Mouse (Mus musculus): ENCODE data around the gene Pcgf3. TPM values are rescaled to one million over a fixed set of nuclear protein-coding genes. Genes with fewer than 3 reads are reported as not detected.

The Pcgf3 gene
- total RNA-seq, 2 experiments from 2014 or later: 2.5 to 7.7 TPM

- no peak for ATAC-seq (replicated peaks; ENCODE audit: low FRiP score, poor library complexity, severe bottlenecking)
Observed at GRCm38 (mm10) chr5:108547636-108548035, 86.6 kb downstream of the Pcgf3 start.

- no peak for ATAC-seq (replicated peaks; ENCODE audit: low FRiP score, poor library complexity, severe bottlenecking)
Observed at GRCm38 (mm10) chr5:108549137-108549488, 88.1 kb downstream of the Pcgf3 start.

- ATAC-seq (replicated peaks; ENCODE audit: low FRiP score, poor library complexity, severe bottlenecking): no peak
Observed at GRCm38 (mm10) chr5:108549489-108550206, 88.6 kb downstream of the Pcgf3 start, which contains the start of gene Cplx1. Gene Cplx1 (minus strand): TSS chr5:108550024.

- ATAC-seq (replicated peaks; ENCODE audit: low FRiP score, poor library complexity, severe bottlenecking): no peak
Observed at GRCm38 (mm10) chr5:108550207-108550594, 89.2 kb downstream of the Pcgf3 start.

GRCm38 (mm10) chr5:108554041-108554440 lies 93.0 kb downstream of the Pcgf3 start:
- ATAC-seq (replicated peaks; ENCODE audit: low FRiP score, poor library complexity, severe bottlenecking): no peak

Other genes starting within 250 kb of the Pcgf3 start
- gene Dr1, start 192.3 kb upstream of the Pcgf3 start, total RNA-seq (2015; ENCODE audit: low replicate concordance): 28.6 and 29.2 TPM in 2 replicates
- gene Dr1, start 192.3 kb upstream of the Pcgf3 start, total RNA-seq (2017; ENCODE audit: low replicate concordance): 18.4 and 30.2 TPM in 2 replicates
- 0.19 and 2.3 TPM in 2 replicates for gene Pigg, start 148.6 kb upstream of the Pcgf3 start, total RNA-seq (2015; ENCODE audit: low replicate concordance)
- 2.0 and 2.7 TPM in 2 replicates for gene Pigg, start 148.6 kb upstream of the Pcgf3 start, total RNA-seq (2017; ENCODE audit: low replicate concordance)
- not detected in 2 replicates for gene Gm42517, start 93.3 kb upstream of the Pcgf3 start, total RNA-seq (2015; ENCODE audit: low replicate concordance)
- gene Gm42517, start 93.3 kb upstream of the Pcgf3 start, total RNA-seq (2017; ENCODE audit: low replicate concordance): 0.28 and 0.60 TPM in 2 replicates
- not detected in 2 replicates for gene Pde6b, start 72.8 kb upstream of the Pcgf3 start, total RNA-seq (2015; ENCODE audit: low replicate concordance)
- gene Pde6b, start 72.8 kb upstream of the Pcgf3 start, total RNA-seq (2017; ENCODE audit: low replicate concordance): not detected in 2 replicates
- 69.9 and 81.5 TPM in 2 replicates for gene Atp5k, start 26.8 kb upstream of the Pcgf3 start, total RNA-seq (2015; ENCODE audit: low replicate concordance)
- 31.2 and 92.7 TPM in 2 replicates for gene Atp5k, start 26.8 kb upstream of the Pcgf3 start, total RNA-seq (2017; ENCODE audit: low replicate concordance)
- gene Mfsd7a, start 12.3 kb upstream of the Pcgf3 start, total RNA-seq (2015; ENCODE audit: low replicate concordance): 1.0 and 1.5 TPM in 2 replicates
- gene Mfsd7a, start 12.3 kb upstream of the Pcgf3 start, total RNA-seq (2017; ENCODE audit: low replicate concordance): 0.43 TPM in 1 of 2 replicates, not detected in the other
- gene Cplx1, start 88.8 kb downstream of the Pcgf3 start, total RNA-seq (2015; ENCODE audit: low replicate concordance): not detected in 2 replicates
- gene Cplx1, start 88.8 kb downstream of the Pcgf3 start, total RNA-seq (2017; ENCODE audit: low replicate concordance): not detected in 2 replicates
- gene Gak, start 168.5 kb downstream of the Pcgf3 start, total RNA-seq (2015; ENCODE audit: low replicate concordance): 24.8 and 36.8 TPM in 2 replicates
- 25.4 and 31.9 TPM in 2 replicates for gene Gak, start 168.5 kb downstream of the Pcgf3 start, total RNA-seq (2017; ENCODE audit: low replicate concordance)
- gene Tmem175, start 168.5 kb downstream of the Pcgf3 start, total RNA-seq (2015; ENCODE audit: low replicate concordance): 3.1 and 12.5 TPM in 2 replicates
- gene Tmem175, start 168.5 kb downstream of the Pcgf3 start, total RNA-seq (2017; ENCODE audit: low replicate concordance): 0.70 and 9.2 TPM in 2 replicates
- 2.9 and 8.8 TPM in 2 replicates for gene Idua, start 199.1 kb downstream of the Pcgf3 start, total RNA-seq (2015; ENCODE audit: low replicate concordance)
- 1.1 and 2.7 TPM in 2 replicates for gene Idua, start 199.1 kb downstream of the Pcgf3 start, total RNA-seq (2017; ENCODE audit: low replicate concordance)
- gene Dgkq, start 208.4 kb downstream of the Pcgf3 start, total RNA-seq (2015; ENCODE audit: low replicate concordance): 0.96 and 4.8 TPM in 2 replicates
- 0.70 and 1.3 TPM in 2 replicates for gene Dgkq, start 208.4 kb downstream of the Pcgf3 start, total RNA-seq (2017; ENCODE audit: low replicate concordance)
- gene Slc26a1, start 214.3 kb downstream of the Pcgf3 start, total RNA-seq (2015; ENCODE audit: low replicate concordance): 0.38 and 3.3 TPM in 2 replicates
- gene Slc26a1, start 214.3 kb downstream of the Pcgf3 start, total RNA-seq (2017; ENCODE audit: low replicate concordance): 0.68 and 1.4 TPM in 2 replicates
- gene Fgfrl1, start 231.2 kb downstream of the Pcgf3 start, total RNA-seq (2015; ENCODE audit: low replicate concordance): 14.0 and 15.2 TPM in 2 replicates
- 18.5 and 21.0 TPM in 2 replicates for gene Fgfrl1, start 231.2 kb downstream of the Pcgf3 start, total RNA-seq (2017; ENCODE audit: low replicate concordance)